13 mouse cellular contexts compared by ENCODE assay signal in genomic region chr4:32768046-32768445, GRCm38 (mm10). TPM values are rescaled to one million over a fixed set of nuclear protein-coding genes. Genes with fewer than 3 reads are reported as not detected.
DNase-seq lines count a peak whose midpoint lies in the region; ATAC-seq and TF ChIP-seq lines count a peak whose summit lies in the region.
"Had no signal": no experiment of that assay in that cellular context is flagged by ENCODE, and none has a peak within 500 bp of the region (broad histone marks: within the 10 kb centered on the region; RNA-seq: fewer than 3 reads in every experiment).

No protein-coding gene starts in this region.

- WGBS in thymus, adult 2 months, result 11% methylated on average over 10 of the region's 10 CpGs

- DNase-seq in CD4-positive, CD25-positive, alpha-beta regulatory T cell, adult 2 months (ENCODE audit: low read depth, low spot score), result peak; percentile 60
- DNase-seq in brain, embryonic 14.5 days (ENCODE audit: low read depth), result peak; percentile 9
- peak; percentile 64 for DNase-seq in thymus, adult 2 months
- no peak for DNase-seq in cerebellum, postnatal 4 days (ENCODE audit: low spot score in 2 of 2)
- DNase-seq in gastrocnemius, postnatal 36 days, result no peak
- no peak for DNase-seq in layer of hippocampus, adult 11-12 months (ENCODE audit: low spot score)
- DNase-seq: cerebellum, postnatal 25 days; layer of hippocampus, adult 9-11 months had no signal

- no peak for TF ChIP-seq POLR2A in brain, embryonic 14.5 days (IDR thresholded peaks at IDR 0.05; ENCODE audit: borderline replicate concordance, extremely low read depth, insufficient read depth, insufficient read length, poor library complexity, severe bottlenecking)
- no peak for TF ChIP-seq POLR2A in thymus, adult 2 months (IDR thresholded peaks at IDR 0.05; ENCODE audit: control insufficient read depth, extremely low read depth, insufficient read depth, low read length, poor library complexity)

- intact Hi-C loops in gastrocnemius, postnatal 36 days (cut with DNase I), result no loop called here

- H3K36me3 ChIP-seq in thymus, adult 2 months (ENCODE audit: control insufficient read depth, insufficient read depth, low read length), result peaks cover under 1% of the 10 kb centered on the region; the same call in 1 of the 2 replicates

- TF ChIP-seq CTCF in brain, embryonic 14.5 days (IDR thresholded peaks at IDR 0.05; ENCODE audit: borderline replicate concordance, extremely low read depth, insufficient read depth, insufficient read length), result no peak
- no peak for TF ChIP-seq CTCF in thymus, adult 2 months (IDR thresholded peaks at IDR 0.05; ENCODE audit: borderline replicate concordance, control insufficient read depth, extremely low read depth, insufficient read depth, low read length, poor library complexity)

- H3K4me1 ChIP-seq in thymus, adult 2 months (replicated peaks; ENCODE audit: control insufficient read depth, insufficient read depth, low read length), result peaks cover 6% of the 10 kb centered on the region
- H3K4me1 ChIP-seq: intestine, embryonic 15.5 days; limb, embryonic 12.5 days; midbrain, embryonic 10.5 days had no signal

- H3K4me3 ChIP-seq in thymus, adult 2 months (ENCODE audit: control insufficient read depth, insufficient read depth, low read length), result no peak overlapping the region
- H3K4me3 ChIP-seq: erythroblast, embryonic 14.5 days; intestine, embryonic 15.5 days; limb, embryonic 12.5 days; midbrain, embryonic 10.5 days had no signal

- ATAC-seq in megakaryocyte, adult 5-6 weeks (ENCODE audit: poor library complexity, severe bottlenecking), result peak; percentile 99
- ATAC-seq: intestine, embryonic 15.5 days had no signal

- no peaks in the 10 kb centered on the region for H3K27me3 ChIP-seq in thymus, adult 2 months (ENCODE audit: control insufficient read depth, insufficient read depth, low read length)
- H3K27me3 ChIP-seq: intestine, embryonic 15.5 days; limb, embryonic 12.5 days had no signal

- no peak overlapping the region for H3K27ac ChIP-seq in thymus, adult 2 months (ENCODE audit: control insufficient read depth, insufficient read depth, low read length)
- H3K27ac ChIP-seq: intestine, embryonic 15.5 days; limb, embryonic 12.5 days; midbrain, embryonic 10.5 days had no signal

RNA-seq across cellular contexts. Expression of gene Lyrm2, which starts 32.0 kb away (rescaled TPM):
- polyA plus RNA-seq in brain, embryonic 14.5 days (2012; rRNA removed), result 78.9 and 84.0 TPM in 2 replicates
- 32.5 and 46.5 TPM in 2 replicates for total RNA-seq in megakaryocyte, adult 5-6 weeks (2015)
- 71.2 and 77.3 TPM in 2 replicates for total RNA-seq in megakaryocyte, adult 5-6 weeks (2017)
- 11.6 and 12.4 TPM in 2 replicates for polyA plus RNA-seq in thymus, adult 2 months (2012; rRNA removed)
- total RNA-seq in gastrocnemius, postnatal 36 days (2021), result 10 to 100 TPM; 19.8 to 23.1 TPM

Comparison
In these comparisons a context has a peak if more than half of its experiments do, and no peak if none do; other contexts are left out.
1. DNase-seq: peak in CD4-positive, CD25-positive, alpha-beta regulatory T cell, adult 2 months (single experiment), brain, embryonic 14.5 days (single experiment) and thymus, adult 2 months (single experiment); none in cerebellum, postnatal 4 days (0 of 2), gastrocnemius, postnatal 36 days (0 of 2) and layer of hippocampus, adult 11-12 months (single experiment).